Mouse (Mus musculus): ENCODE measurements at regions not wholly inside any gene's neighbourhood (a gene's known extent, or its start where the extent isn't known, plus 50 kb on each side); places are given as distances from the start of the nearest gene placed in this dataset.

GRCm38 (mm10) chr9:83273361-83273975 lies 127.0 kb upstream of the Hmgn3 start:
- in situ Hi-C loops (cut with MboI, MseI), result no loop called here

GRCm38 (mm10) chr9:83265736-83266135 lies 119.3 kb upstream of the Hmgn3 start:
- in situ Hi-C loops (cut with MboI, MseI), result no loop called here

- in situ Hi-C loops (cut with MboI, MseI), result no loop called here
Observed at GRCm38 (mm10) chr9:83259511-83259910, 113.0 kb upstream of the Hmgn3 start.

- in situ Hi-C loops (cut with MboI, MseI), result no loop called here
Observed at GRCm38 (mm10) chr9:83258986-83259385, 112.5 kb upstream of the Hmgn3 start.

- in situ Hi-C loops (cut with MboI, MseI), result no loop called here
Observed at GRCm38 (mm10) chr9:83258476-83258875, 112.0 kb upstream of the Hmgn3 start.

GRCm38 (mm10) chr9:83254356-83254755 lies 107.9 kb upstream of the Hmgn3 start:
- in situ Hi-C loops (cut with MboI, MseI), result no loop called here

- in situ Hi-C loops (cut with MboI, MseI), result no loop called here
Observed at GRCm38 (mm10) chr9:83253789-83254188, 107.3 kb upstream of the Hmgn3 start.

GRCm38 (mm10) chr9:83251793-83252192 lies 105.3 kb upstream of the Hmgn3 start:
- in situ Hi-C loops (cut with MboI, MseI), result no loop called here

GRCm38 (mm10) chr9:83249871-83250270 lies 103.4 kb upstream of the Hmgn3 start:
- in situ Hi-C loops (cut with MboI, MseI), result no loop called here

GRCm38 (mm10) chr9:83248164-83248730 lies 101.8 kb upstream of the Hmgn3 start:
- in situ Hi-C loops (cut with MboI, MseI), result no loop called here

GRCm38 (mm10) chr9:83247066-83247668 lies 100.7 kb upstream of the Hmgn3 start:
- in situ Hi-C loops (cut with MboI, MseI), result no loop called here

- in situ Hi-C loops (cut with MboI, MseI), result no loop called here
Observed at GRCm38 (mm10) chr9:83241119-83241518, 94.6 kb upstream of the Hmgn3 start.

GRCm38 (mm10) chr9:83239097-83239496 lies 92.6 kb upstream of the Hmgn3 start:
- in situ Hi-C loops (cut with MboI, MseI), result no loop called here

- in situ Hi-C loops (cut with MboI, MseI), result loop anchor here (25.0 kb wide), 1 partner anchor 2010 kb away; no protein-coding TSS in a partner anchor
Observed at GRCm38 (mm10) chr9:83221866-83222265, 75.4 kb upstream of the Hmgn3 start.

- in situ Hi-C loops (cut with MboI, MseI), result loop anchor here (25.0 kb wide), 1 partner anchor 1990 kb away; no protein-coding TSS in a partner anchor
Observed at GRCm38 (mm10) chr9:83202583-83202982, 56.1 kb upstream of the Hmgn3 start.

- in situ Hi-C loops (cut with MboI, MseI), result loop anchor here (25.0 kb wide), 1 partner anchor 1987 kb away; no protein-coding TSS in a partner anchor
Observed at GRCm38 (mm10) chr9:83199771-83200170, 53.3 kb upstream of the Hmgn3 start.

GRCm38 (mm10) chr9:83199176-83199575 lies 52.7 kb upstream of the Hmgn3 start:
- in situ Hi-C loops (cut with MboI, MseI), result no loop called here

GRCm38 (mm10) chr9:83197013-83197412 lies 50.5 kb upstream of the Hmgn3 start:
- in situ Hi-C loops (cut with MboI, MseI), result no loop called here

Measured in T-helper 2 cell (primary cell).